8 mouse cellular contexts compared by ENCODE assay signal in the genomic region with DNA sequence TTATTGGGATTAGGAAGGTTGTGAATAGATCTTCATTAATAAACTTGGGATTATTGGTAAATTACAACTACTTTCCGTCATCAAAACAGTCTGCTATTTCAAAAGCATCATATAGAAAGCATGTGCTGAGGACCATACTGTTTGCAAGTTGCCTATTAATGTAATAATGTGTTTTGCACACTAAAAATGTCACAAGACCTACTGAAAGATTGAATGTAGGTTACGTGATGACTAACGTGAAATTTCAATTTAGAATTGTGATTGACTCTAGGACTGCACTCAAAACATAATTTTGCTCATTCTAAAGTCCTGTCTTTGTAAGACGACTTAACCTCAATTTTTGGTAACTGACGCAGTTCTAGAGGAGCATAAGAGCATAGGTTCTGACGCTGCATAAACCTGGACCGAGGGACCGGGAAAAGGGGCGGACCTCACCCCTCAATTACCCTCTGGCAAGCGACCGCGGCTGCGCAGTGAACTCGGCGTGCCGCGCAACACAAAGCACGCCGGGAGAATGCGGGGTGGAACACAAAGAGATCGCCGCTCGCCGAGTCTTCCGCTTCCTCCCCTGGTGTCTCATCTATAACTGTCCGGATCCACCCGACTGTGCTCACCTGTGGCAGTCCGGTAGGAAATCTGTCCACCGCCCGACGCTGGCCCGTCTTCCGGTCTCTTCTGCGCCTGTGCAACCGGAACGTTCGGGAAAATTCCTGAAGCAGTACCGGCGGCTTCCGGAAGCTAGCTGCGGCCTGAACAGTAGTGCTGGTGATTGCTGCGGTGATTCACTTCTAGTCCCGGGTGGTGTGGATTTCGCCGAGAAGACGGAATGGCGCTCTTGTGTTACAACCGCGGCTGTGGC. TPM values are rescaled to one million over a fixed set of nuclear protein-coding genes. Genes with fewer than 3 reads are reported as not detected.
DNase-seq lines count a peak whose midpoint lies in the region; ATAC-seq lines count a peak whose summit lies in the region.

A gene (plus strand): TSS at position 555 of the 859 bp plus-strand sequence.

- peaks cover 6% of the 10 kb centered on the region for H3K36me3 ChIP-seq in intestine, embryonic 14.5 days (ENCODE audit: control insufficient read depth, insufficient read depth, low read length)

- H3K4me1 ChIP-seq in intestine, embryonic 14.5 days (replicated peaks; ENCODE audit: control insufficient read depth, insufficient read depth, low read length) = peaks cover 9% of the 10 kb centered on the region

- intact Hi-C loops in left cerebral cortex, postnatal 14 days (cut with DNase I) = no loop called here

- peak within 1 kb of the TSS; percentile 88 for H3K27ac ChIP-seq in intestine, embryonic 14.5 days (ENCODE audit: low read depth)

- peak; percentile 100 for ATAC-seq in intestine, embryonic 14.5 days (replicated peaks; ENCODE audit: low FRiP score, low TSS enrichment, low read depth)

- H3K27me3 ChIP-seq in intestine, embryonic 14.5 days (replicated peaks; ENCODE audit: control insufficient read depth, insufficient read depth, low read length) = no peaks in the 10 kb centered on the region

- DNase-seq in adrenal gland, adult 18-20 months (ENCODE audit: low spot score in 2 of 2) = peak; percentile 94 to 98
- peak; percentile 98 for DNase-seq in embryo, embryonic 11 days
- peak; percentile 94 for DNase-seq in gastrocnemius, postnatal 25 days
- peak; percentile 95 for DNase-seq in intestine, embryonic 14.5 days (ENCODE audit: low spot score)
- DNase-seq in left cerebral cortex, postnatal 14 days (ENCODE audit: low spot score in 2 of 2) = peak; percentile 96 to 97
- DNase-seq in mesoderm, embryonic 11.5 days (ENCODE audit: low read depth, low spot score) = peak; percentile 98
- peak; percentile 94 for DNase-seq in right cerebral cortex, postnatal 36 days (ENCODE audit: low spot score in 2 of 2)
- DNase-seq in yolk sac, embryonic 10.5 days (ENCODE audit: low spot score) = peak; percentile 94

- H3K9ac ChIP-seq in intestine, embryonic 14.5 days (ENCODE audit: low read length) = peak within 1 kb of the TSS; percentile 97

- H3K4me3 ChIP-seq in intestine, embryonic 14.5 days (ENCODE audit: low read depth, low read length) = peak within 1 kb of the TSS; percentile 94

- peak within 1 kb of the TSS; percentile 87 for H3K4me2 ChIP-seq in intestine, embryonic 14.5 days (ENCODE audit: low read length)

- H3K9me3 ChIP-seq in intestine, embryonic 14.5 days (ENCODE audit: control insufficient read depth, low read length) = no peaks in the 10 kb centered on the region

- WGBS in intestine, embryonic 14.5 days = 3% methylated on average over 49 of the region's 49 CpGs

RNA-seq across cellular contexts. Expression of the gene that starts here (rescaled TPM):
- total RNA-seq in adrenal gland, adult 18-20 months (2021) = 100 to 1,000 TPM; 159 to 185 TPM
- 10 to 100 TPM; 50.1 to 54.1 TPM for total RNA-seq in gastrocnemius, postnatal 25 days (2021)
- polyA plus RNA-seq in intestine, embryonic 14.5 days (2014; fragmentation: Nextera tagmentation; extraction: Ambion mirVana) = 89.2 and 101 TPM in 2 replicates
- 10 to 100 TPM; 78.5 to 79.2 TPM for total RNA-seq in left cerebral cortex, postnatal 14 days (2021)

Comparison
In these comparisons a context has a peak if more than half of its experiments do, and no peak if none do; other contexts are left out.
1. Peak in every context shown above with its lines: DNase-seq, ATAC-seq, H3K4me3 ChIP-seq and H3K27ac ChIP-seq.